Mouse (Mus musculus) lung, postnatal 4 days (tissue): ENCODE measurements around the gene Tepp.

ENCODE experiments used
- DNase-seq, 2 experiments: peaks; one replicate each; pipeline ENCODE4 v3.0.0; 2021

The Tepp gene

DNA sequence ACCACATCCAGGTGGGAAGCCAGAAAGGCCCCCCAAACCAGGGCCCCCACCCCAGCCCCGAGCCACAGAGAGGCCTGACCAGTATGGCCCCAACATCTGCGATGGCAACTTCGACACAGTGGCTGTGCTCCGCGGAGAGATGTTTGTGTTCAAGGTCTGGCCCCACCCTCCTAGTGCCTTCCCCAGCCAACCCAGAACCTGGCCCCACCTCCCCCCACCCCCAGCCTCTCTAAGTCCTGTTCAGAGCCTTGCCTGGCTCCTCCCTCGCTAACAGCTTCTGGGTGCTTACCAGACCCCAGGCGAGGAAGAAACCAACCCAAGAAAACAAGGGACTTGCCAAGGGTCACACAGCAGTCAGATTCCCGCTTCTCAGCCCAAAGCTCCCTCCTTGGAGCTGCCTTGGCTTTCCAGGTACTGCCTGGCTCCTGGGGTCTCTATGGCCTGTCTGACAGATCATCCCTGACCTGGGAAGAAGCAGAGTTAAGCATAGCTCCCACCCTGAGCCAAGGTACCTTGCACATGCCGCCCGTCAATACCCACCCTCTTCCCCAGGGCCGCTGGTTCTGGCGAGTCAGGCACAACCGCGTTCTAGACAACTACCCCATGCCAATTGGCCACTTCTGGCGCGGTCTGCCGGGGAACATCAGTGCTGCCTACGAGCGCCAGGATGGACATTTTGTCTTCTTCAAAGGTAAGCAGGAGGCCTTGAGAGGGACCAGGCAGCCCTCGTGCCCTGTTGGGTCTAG lies 59.4 kb downstream of the Tepp start:
- peak in 1 of 2 experiments; percentile 35 for DNase-seq

DNA sequence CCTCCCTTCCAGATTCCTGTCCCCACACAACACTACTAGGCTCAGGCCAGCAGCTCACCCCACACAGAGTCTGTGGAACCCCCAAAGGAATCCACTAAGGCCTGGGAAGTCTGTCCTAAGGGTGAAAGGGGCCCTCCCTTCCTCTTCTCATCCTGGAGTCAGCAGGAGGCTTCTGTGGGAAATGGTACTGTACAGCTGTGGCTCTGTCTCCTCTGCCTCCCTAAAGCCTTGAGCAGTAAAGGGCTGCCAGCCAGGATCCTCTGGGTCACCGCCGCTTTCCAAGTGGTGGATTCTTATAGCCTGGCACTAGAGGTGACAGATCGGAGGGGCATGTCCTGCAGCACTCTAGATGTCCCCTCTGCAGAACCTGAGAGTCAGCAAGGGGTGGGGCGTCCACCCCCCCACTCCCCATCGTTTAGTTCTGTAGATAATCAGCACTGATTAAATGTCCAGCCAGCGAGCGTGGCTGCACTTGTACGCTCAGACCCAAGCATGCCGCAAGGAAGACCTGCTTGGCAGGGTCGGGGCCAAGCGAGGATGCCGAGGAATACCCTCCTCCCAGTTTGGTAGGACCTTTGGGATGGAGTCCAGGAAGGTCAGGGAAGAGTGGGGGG lies 63.1 kb downstream of the Tepp start:
- DNase-seq: no peak

DNA sequence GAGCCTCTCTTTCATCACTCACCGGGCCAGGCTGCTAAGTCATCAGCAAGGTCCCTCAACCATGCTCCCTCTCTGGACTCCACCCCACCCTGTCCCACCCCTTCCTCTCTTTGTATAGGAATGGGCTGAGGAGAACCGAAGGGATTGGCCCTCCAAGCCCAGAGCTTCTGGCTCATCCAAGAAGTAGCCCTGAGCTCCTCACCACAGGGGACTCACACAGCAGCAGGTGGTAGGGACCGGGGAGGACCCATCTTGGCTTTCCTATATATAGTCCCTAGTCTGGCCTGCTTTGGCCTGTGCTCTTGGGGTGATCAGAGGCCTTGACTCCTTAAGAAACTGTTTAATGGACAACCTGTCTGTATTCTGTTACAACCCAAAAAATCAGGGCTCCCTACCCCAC lies 64.1 kb downstream of the Tepp start:
- no peak for DNase-seq

DNA sequence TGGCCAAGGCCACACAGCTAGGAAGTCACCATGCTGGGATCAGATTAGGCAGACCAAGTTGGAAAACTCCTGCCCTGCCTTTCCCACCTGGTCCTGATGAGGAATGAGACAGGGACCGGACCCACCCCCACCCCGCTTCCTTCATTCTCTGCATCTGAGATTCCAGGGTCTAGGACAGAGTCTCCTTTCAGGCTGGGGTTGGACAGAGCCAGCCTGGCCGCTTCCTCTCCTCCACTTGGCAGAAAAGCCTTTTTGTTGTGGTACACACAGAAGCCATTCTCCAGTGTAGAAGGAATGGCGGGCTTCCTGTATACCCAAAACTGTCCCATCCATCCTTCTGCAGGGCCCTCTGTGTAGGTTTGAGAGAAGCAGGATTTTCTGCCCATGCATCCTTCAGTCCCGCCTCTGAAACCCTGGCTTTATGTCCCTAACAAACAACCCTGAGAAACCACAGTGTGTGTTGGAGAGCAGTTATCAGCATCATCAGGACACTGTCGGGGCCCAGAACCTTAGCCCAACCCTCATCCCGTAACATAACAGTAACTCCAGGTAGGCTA lies 65.1 kb downstream of the Tepp start:
- no peak for DNase-seq
